Mouse (Mus musculus) c-Kit-positive CD71-negative TER-119-negative erythroid progenitor cells, embryonic 14.5 days (primary cell): ENCODE data around the gene Etl4.

Experiments
- DNase-seq: peaks from one replicate; pipeline ENCODE4 v3.0.0-alpha.2; 2013; ENCODE audit warnings: low read depth

Gene Etl4

DNA sequence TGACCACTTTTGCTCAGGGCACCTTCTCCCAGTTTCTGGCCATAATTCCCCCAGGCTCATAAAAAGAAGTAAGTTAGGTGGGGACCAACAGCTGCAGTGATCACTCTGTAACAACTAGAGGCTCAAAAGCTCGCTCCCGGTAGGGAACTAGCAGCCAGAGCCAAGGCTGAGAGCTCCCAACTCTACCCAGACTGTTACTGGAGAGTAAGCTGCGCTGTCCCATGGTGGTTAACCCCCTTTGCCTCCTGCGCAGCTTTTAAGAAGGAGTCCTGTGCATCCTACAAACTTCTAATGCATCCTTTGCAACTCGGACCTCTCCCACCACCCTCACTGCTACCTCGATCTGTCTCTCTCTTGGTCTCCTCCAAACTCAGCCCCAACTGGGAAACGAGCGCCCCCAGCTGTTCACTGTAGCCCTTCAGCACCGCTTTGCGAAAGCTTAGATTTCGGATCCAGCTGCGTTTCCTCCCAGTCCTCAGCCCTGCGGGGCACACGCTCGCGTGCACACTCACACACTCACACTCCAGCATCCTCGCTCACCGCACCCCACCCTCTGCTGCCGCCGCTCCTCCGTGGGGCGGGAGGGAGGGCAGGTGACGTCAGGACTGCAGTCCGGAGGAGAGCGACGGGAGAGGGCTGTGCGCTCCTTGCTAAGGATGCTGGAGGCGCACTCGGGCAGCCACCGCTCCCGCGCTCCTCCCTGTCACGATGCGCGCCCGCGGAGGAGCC is at the start of gene Etl4:
Etl4 (plus strand) TSS at position 610 of the 729 bp plus-strand sequence.
- peak; percentile 5 for DNase-seq

DNA sequence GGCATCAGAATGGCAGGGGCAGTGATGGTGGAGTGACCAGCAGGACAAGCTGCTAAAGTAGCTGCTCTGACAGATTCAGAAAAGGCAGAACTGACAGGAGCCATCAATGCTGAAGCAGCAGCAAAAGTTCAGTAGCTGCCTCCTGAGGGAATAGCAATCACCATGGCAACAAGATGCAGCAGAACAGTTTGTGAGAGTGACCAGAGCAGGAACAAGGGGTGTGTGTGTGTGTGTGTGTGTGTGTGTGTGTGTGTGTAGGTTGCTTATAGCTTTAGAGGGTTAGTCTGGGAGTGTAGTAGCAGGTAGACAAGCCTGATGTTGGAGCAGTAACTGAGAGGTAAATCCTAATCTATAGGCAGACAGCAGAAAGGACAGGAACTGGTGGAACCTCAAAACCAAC is 40.4 kb upstream of the Etl4 start:
- no peak for DNase-seq

GRCm38 (mm10) chr2:19871881-19872280 is 37.7 kb upstream of the Etl4 start:
- DNase-seq = no peak

DNA sequence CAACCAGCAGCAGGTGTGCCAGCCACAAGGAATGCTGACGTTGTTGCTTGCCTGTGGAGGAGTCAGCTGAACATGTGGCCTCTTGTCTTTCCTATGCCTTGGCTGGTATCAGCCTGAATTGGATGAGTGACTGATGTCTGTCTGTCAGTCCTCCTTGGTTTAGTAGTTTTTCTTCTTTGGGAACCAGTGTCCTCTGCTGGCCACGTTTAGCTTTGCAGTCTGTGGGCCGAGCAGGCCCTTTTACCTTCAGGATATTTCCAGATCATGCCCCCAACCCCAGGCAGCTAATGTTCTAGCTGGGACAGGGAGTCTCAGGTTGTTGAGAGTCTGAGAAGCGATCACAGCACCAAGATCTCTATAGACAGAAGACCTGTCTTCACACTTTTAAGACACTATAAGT is 18.7 kb upstream of the Etl4 start:
- no peak for DNase-seq

GRCm38 (mm10) chr2:19909900-19910780 is 560 bp downstream of the Etl4 start:
- DNase-seq = no peak

DNA sequence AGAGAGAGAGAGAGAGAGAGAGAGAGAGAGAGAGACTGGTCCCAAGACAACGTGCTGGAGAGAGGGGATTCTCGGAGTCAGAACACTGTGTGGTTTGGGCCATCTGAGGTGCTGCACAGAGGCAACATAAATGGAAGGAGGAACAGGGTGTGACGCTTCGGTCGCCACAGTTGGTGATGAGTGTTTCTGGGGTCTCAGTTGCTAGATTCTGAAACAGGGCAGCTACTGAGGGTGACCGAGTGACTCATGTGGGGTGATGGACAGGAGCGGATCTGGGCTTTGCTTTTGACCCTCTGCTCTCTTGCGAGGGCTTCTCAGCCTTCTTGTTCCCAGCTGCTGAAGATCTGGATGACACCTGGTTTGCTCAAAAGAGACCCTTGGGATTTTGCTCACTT is 1.2 kb downstream of the Etl4 start:
- DNase-seq = no peak

GRCm38 (mm10) chr2:19919190-19919589 is 9.6 kb downstream of the Etl4 start:
- peak; percentile 23 for DNase-seq

DNA sequence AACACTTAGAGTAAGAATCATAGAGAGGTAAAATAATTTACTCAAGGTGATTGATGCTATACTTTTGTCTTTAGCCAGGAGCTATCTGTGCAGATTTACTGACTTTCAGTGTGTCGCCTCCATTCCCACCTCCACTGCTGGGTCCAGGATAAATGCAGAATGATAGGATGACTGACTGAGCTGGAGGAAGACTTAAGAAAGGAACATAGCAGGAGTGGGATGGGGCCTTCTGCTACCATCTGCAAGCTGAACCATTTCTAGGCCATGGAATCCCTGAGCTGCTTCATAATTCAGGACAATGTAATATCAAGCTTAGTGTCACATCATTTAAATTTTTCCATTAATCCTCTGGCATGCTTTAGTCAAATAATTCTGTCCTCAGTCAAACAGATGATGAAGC is 20.4 kb downstream of the Etl4 start:
- no peak for DNase-seq

GRCm38 (mm10) chr2:19933836-19934235 is 24.3 kb downstream of the Etl4 start:
- DNase-seq = no peak

DNA sequence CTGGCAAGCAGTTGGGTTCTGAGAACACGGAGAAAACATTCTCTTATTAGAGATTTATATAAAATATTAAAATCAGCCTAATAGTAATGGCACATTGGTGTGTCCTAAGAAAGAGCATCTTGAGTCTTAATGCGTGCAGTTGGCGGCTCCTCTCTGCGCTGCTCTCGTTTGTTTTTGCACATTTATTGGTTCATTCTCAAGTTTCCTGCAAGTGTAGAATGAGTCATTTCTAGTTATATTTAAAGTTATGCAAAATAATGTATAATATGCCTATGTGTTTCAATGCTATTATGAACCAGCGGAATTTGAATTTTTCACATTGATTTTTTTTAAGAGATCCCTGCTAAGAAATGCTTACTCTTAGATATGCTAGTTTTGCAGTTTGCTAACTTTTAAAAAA is 35.6 kb downstream of the Etl4 start:
- no peak for DNase-seq

- DNase-seq = no peak
Measured at GRCm38 (mm10) chr2:19953028-19953427, 43.4 kb downstream of the Etl4 start.

DNA sequence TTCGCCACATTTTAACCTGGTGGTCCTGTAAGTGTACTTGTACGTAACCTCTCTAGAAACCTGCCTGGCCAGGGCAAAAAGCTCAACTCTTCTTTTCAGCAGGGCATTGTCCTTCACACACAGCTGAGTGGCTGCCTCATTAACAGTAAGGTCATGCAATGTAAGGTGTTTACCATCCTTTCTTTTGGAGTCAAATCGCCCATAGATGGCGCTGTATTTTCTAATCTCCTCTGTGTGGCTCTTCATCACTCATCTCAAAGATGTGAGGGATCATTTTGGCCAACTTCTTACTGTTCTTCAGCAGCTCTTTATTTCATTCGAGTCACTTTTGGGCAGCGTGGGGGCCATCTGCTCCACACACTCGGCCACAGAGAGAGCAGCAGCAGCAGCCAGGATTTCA is 56.9 kb downstream of the Etl4 start:
- no peak for DNase-seq

GRCm38 (mm10) chr2:20037671-20038070 is 128.1 kb downstream of the Etl4 start:
- no peak for DNase-seq

DNA sequence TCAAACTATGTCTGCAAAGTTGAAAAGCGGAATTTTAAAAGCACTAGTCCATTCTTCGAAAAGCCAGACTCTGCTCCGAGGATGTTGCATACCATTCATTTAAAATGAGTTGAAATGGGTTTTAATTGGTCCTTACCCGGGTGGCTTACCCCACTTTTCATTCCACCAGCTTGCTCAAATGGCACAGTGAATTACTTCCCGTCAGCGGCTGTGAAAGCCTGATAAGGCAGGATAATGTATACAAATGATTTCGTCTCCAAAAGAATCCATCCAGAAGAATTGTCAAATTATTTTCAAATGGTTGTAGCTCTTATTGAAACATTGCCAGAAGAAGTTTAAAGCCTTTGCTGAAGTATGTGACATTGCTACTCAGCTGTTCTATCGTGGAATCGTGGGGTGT is 162.8 kb downstream of the Etl4 start:
- DNase-seq = no peak

DNA sequence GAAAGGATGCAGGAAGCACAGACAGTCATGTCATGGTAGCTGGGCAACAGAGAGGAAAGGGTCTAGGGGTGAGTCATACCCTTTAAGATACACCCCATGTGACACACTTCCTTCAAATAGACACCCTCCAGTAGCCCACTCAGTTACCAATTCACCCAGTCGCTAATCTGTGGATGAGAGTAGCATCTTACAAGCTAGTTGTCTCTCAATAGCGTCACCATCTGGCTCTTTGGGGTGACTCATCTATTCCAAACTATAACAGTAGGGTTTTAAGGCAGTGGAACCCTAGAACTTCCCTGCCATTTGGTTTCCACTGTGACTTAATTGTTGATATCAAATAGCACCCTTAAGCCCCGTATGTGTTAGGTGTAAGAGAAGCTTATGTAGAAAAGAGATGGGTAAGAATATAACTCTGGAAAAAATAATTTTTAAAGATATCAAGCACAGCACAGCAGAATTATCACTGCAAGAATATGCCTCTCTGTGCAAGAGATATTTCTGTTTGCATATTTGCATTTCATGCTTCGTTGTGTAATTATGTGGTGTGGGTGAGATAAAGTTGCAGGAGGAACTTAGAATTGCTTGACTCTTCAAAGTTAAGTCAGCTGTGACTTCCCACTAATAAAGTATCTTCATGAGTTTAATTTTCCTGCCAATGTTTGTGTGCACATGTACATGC is 166.7 kb downstream of the Etl4 start:
- DNase-seq = no peak

GRCm38 (mm10) chr2:20084781-20085180 is 175.2 kb downstream of the Etl4 start:
- DNase-seq = no peak

DNA sequence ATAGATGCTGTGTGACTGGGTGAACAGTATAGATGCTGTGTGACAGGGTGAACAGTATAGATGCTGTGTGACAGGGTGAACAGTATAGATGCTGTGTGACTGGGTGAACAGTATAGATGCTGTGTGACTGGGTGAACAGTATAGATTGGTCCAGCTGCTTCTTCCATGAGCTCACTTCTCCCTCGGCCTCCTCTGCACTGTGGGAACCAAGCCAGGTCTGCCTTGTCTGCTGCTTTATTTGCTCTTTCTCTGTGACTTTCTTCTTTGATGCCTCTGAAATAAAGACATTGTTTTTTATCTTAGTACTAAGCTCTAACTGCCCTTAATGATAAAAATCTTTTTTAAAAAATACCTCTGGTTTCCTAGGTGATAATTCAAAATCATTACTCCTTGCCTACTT is 195.9 kb downstream of the Etl4 start:
- no peak for DNase-seq

- DNase-seq = no peak
Measured at GRCm38 (mm10) chr2:20111703-20112102, 202.1 kb downstream of the Etl4 start.

GRCm38 (mm10) chr2:20125914-20126313 is 216.3 kb downstream of the Etl4 start:
- no peak for DNase-seq

- no peak for DNase-seq
Measured at GRCm38 (mm10) chr2:20131792-20132191, 222.2 kb downstream of the Etl4 start.

GRCm38 (mm10) chr2:20138426-20138825 is 228.8 kb downstream of the Etl4 start:
- DNase-seq = no peak

- DNase-seq = no peak
Measured at GRCm38 (mm10) chr2:20145368-20145767, 235.8 kb downstream of the Etl4 start.

DNA sequence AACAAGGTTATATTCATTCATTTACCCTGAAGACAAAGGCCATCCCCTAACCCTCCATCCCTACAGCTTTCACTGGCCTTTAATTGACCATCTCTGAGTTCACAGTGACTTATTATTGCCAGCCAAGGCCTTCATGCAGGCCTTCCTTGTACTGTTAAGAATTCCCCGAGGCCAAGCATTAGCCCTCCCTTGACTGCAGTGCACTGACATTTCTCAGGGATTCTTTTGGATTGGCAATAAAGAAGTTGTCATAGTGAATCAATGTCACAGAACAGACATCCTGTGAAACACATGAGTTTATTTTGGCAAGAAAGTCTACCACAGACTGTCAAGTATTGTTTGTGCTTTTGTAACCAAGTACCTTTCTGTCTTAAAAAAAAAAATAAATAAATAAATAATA is 257.5 kb downstream of the Etl4 start:
- DNase-seq = no peak
